Mouse (Mus musculus): ENCODE data around the gene Mettl23.

Gene Mettl23

DNA sequence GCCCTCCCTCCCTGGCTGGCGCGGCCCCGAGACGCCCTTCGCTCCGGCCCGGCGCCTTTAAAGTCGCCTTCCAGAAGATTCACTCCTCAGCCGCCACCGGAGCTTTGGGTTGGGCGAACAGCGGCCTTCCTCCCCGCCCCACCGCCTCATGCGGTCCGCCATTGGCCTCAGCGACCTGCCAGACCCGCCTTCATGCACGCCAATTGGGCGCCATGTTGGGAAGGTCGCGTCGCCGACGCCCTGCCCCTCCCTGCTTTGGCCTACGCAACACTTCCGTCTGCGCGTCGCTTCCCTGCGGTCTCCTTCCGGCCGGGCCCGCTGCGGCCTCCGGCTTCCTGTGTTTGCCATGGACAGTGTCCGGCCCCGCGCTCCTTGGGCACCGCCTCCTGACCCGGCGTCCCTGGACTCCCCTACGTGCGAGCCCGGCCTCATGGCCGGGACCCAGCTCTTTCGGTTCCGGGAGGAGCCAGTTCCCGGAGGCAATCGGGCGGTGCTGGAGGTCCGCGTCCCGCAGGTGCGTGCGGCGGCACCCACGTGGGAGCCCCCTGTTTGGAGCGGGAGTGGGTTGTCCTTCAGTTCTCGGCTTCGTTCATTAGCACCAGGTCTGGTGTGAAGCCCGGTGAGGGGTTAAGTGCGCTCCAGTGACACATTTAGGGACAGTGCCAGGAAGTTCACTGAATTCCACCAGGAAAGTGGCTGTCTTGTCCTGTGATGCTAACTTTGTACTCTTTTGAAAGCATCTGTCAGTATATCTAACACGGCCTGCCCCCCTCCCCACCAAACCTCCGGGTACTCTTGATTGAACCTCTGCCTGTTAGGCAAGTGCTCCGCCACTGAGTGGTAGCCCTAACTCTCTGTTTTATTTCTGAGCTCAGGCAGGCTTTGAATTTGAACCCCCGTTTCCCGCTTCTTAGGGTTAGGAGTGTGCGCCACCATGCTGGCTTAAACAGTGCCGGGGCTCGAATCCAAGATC, at the start of gene Mettl23, which contains the start of gene Jmjd6:
Mettl23 (plus strand) TSS at position 18 of the 973 bp plus-strand sequence.
Jmjd6 (minus strand) TSS at position 189 of the 973 bp plus-strand sequence.
- DNase-seq, result peak; percentile 96 to 99

DNA sequence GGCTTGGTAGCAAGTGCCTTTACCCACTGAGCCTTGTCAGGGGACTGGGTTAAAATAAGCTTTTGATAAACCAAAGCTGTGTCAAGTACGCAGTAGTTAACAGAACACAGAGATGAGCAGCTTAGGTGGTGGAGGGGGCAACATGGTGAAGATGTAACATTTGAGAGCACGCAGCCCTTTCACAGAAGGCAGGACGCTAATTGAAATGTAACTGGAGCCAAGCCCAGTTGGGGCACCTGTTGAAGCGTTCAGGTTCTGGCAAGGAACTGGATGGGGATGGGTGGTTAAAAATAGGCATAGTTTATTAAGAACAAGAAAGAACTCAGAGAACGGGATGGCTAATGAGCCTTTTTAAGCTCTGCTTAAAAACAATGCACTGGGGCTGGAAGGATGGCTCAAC, 43.7 kb upstream of the Mettl23 start:
- no peak for DNase-seq

DNA sequence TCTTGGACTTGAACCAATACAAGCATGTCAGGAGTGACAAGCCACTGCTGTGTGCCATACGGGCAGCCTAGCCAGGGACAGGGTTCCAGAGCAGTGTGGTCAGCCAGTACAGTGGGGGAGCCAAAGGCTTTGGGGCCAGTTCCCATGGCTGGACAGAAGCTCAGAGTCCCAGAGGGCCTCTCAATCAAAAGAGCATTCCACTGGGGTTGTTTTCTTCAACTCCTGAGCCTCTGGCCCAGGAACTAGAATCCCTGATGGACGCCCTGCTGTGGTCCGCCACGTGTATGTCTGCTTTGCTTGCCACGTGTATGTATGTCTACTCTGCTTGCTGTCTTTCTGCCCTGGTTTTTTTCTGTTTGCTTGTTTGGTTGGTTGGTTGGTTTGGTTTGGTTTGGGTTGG, 42.0 kb upstream of the Mettl23 start:
- no peak for DNase-seq

DNA sequence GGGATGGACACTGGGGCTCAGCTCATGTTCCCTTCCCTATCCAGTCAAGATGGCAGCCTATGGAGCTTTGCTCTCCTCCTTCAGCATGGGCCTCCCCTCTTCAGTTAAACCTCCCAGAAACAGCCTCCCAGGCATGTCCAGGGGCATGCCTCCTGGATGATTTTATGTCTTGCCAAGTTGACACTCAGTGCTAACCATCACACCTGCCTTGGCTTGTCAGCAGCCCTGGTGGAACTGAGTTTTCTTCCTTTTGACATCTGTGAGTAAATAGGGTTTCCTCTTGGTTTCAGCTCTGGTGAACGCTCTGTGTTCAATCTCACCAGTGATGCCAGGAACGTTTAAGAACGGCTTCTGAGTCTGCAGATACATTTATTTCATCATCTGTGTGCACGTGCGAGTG, 40.4 kb upstream of the Mettl23 start:
- DNase-seq, result no peak

DNA sequence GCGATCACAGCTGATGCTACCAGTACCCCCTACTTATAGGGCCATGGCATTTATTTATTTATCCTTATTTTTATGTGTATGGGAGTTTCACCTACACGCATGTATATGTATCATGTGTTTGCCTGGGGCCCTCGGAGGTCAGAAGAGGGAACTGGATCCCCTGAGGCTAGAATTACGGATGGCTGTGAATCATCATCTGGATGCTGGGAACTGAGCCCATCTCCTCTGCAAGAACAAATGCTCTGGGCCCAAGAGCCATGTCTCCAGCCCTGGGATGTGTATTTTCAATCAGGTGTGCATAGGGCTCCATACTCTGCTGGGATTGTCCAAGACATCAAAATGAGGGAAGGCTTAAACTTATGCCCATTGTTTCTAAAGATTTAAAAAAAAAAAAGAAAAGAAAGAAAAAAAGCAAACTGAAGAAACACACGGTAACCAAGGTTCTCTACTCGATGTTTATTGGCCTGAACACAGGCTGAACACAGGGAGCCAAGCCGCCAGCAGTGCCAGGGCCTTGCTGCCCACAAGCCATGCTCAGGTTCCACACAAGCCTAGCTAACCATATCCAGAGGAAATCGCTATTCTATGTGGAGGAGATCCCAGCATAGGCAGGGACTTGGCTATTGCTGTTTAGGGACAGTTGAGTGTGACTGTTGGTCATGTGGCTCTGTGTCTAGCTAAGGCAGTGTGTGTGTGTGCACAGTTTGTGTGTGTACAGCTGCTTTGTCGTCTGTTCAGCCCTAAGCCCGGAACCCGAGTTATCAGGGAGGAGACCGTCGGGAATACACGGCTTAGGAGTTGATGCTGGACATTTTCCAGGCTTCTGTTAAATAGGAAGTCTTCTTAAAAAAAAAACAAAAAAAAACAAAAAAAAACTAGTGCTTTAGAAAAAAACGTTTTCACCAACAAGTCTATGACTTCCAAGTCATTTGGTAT, 36.7 kb upstream of the Mettl23 start:
- DNase-seq, result no peak

DNA sequence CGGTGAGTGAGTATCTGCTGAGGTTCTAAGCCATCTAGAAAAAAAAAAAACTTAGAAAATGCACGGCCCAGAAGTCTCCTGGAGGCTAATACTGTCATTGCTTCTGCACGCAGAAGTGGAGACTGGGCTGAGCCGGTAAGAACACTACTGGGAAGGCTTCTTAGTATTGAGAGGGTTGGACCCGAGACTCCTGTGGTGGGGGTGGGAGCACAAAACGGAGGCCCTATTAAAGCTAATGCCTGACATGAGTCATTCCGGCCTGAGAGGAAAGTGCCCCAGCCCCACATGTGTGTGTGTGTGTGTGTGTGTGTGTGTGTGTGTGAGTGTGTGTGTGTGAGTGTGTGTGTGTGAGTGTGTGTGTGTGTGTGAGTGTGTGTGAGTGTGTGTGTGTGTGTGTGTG, 36.0 kb upstream of the Mettl23 start:
- no peak for DNase-seq

DNA sequence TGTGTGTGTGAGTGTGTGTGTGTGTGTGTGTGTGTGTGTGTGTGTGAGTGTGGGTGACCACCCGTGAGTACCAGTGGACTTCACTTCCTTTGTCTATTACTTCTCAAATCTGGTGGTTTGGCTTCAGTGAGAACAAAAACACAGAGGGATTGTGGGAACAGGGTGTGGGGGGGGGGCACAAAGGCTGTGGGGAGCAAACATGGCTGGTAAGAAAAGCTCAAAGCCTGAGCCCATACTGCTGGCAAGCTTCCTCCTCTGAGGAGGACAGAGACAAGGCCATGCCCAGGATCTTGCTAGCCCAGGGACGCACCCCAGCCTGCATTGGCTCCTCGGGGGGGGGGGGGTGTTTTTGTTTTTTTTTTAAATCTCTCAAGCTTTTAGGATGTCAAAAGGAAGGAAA, 35.6 kb upstream of the Mettl23 start:
- DNase-seq, result no peak

DNA sequence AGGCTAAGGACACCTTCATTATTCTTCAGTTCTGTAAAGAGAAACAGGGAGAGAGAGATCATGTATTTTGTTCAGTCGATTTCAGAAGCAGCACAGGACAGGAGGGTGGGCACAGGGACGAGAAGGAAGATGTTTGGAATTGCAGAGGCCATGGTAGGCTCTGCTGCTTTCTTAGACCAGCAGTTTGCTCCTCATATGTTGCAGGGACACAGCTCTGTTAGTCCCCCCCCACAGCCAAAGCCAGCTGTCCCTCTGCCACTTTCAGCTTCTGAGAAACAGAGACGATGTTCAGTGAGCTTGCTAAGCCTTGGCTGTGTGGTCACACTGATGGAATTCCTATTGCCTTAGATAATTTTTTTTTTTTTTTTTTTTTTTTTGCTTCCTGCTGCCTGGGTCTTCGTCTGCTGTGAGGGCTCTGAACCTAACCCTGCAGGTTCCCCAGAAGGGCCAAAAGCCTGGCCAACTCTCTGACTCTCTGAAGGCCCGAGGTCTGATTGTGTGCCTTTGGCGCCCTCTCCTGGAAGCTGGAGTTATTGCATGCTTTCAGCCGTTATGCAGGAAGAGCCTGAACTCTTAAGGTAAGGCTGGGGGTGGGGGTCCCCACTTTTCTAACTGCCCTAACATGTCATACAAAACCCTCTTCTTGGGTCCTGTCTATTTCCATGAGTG, 35.0 kb upstream of the Mettl23 start:
- peak; percentile 89 to 91 for DNase-seq

DNA sequence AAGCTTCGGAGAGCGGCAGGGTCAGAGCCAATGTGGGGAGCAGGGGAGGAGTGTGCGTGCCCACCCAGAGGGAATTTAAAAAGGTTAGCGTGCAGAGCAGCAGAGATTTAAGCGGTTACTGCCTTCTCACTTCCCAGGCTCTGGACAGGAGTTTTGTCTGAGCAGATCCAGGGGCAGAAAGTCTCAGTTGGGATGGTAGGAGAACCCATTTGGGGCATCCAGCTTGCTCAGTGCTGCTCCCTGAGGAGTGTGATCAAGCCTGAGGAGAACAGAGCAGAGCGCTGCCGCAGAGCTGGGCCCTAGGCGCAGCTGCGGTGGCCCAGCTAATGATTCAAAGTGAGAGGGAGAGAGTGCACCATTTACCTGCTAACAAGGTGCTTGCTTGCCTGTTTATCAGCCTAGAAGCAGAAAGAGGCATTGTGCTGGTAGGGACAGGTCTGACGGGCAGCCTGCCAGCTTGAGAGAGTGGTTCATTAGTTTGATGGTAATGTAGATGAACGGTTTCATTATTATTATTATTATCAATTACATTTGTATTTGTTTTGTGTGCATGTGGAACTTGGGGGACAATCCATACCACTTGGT, 34.2 kb upstream of the Mettl23 start:
- no peak for DNase-seq

DNA sequence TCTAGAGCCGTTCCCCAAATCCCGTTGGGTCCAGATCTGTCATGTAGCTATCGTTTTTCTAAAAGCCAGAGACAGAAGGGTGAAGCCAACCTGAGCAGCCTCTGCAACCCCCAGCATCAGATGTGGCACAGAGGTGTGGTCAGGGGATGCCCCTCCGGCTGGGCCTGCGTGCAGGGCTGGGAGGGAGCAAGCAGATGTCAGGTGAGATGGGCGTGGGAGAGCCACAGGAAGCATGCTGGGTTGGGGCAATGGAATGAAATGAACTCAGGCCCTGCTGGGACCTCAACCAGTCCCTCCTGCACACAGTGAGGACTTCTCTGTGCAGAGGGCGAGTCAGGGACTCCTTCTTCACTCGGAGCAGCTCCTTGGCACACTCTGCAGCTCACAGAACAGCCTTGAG, 33.6 kb upstream of the Mettl23 start:
- no peak for DNase-seq

DNA sequence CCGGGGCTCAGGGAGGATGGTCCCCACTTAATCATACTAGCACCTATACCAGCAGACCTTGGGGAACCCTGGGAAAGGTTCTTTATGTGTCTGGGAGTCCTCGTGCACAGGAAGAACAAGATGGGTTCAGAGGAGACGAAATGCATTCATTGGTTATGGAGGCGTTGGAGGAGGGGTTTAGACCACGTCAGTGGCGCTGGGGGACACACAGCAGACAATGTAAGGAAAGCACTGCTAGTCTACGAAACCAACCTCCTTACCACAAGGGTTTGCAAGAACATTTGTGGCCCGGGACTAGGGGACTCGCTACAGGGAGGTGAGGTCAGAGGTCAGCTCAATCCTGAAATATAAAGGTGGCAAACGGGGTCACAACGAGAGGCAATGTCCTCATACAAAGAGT, 32.5 kb upstream of the Mettl23 start:
- DNase-seq, result no peak

DNA sequence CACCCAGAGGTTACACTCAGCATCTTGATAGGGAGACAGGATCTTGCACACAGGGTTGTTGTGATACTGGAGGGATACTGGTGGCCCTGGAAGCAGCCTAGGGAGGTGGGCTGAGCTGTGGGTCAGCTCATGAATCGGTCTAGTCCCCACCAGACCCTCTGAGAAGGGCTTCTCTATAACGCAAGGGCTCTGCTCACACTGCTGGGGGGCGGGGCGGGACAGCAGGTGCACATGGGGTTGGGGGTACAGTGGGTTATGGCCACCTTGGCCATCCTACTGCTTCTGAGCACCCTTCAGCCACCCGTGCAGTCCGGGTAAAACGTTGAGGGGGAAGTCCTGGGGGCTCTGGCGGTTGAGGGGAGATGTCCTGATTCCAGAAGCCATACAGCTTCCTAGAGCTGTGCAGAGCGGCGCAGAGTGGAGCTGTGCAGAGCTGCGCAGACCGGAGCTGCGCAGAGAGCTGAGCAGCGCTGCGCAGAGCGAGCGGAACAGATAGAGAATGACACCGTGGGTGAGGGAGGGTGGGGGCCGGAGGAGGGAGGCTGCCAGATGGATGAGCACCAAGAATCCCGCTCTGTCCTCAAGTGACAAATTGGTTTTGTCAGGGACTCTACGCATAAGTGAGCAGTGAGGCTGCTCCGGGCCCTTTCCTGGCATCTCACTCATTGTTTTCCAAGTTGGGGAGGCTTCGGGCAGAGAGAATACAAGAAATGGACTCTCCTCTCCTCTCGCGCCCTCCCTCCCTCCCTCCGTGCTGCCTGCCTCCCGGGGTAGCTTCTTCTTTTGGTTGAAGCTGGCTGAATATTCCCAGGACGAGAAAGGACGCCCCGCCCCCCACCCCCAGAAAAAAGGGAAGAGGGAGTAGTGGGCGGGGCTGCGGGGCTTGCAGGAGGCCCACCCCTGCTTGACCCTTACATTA, 31.8 kb upstream of the Mettl23 start:
- peak; percentile 80 for DNase-seq

DNA sequence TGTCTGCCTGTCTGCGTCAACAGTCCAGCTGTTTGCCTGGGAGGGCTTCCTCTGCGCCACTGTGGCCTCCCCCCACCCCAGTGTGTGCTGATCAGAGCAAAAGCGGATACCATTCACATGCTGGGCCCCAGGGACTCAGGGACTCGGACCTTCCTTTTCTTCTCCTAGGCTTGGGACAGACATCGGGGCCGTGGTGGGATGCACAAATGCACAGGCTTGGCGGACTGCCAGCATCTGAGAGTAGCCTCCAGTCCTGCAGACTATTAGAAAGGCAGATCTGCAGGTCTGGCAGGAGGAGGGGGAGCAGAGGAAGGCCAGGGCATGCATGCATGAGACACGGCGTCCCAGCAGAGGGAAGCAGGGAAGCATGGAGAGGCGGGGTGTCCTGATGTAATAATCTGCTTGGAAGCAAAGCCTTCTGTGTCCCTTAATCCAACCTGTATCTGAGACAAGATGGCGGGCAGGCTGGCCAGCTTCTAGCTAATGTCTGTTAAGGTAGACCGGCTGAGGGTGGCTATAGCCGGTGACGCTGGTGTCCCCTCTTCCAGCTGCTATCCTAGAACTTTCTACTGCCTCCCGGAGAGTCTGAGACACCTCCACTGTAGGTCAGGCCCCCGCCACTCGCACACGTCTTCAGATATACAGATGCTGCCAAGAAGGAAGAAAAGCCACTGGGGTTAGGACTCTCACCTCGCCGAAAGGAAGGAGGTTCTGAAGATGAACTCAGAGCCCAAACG, 30.1 kb upstream of the Mettl23 start:
- peak in 1 of 2 experiments; percentile 31 for DNase-seq

DNA sequence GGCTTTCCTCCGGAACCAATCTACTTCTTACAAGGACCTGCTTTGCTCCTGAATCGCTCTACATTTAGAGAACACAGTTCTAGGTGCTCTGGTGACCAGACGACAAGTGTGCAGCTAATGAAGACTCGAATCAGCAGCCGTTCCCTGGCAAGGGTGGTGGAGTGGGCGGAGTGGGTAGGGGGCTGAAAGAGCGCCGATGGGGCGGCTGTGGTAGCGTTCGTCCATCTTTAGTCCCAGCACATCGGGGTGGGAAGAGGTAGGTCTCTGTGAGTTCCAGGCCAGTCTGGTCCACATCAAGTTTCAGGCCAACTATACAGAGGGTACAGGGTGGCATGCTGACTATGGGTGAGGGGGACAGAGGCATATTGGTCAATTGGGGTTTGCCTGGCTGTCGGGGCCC, 29.5 kb upstream of the Mettl23 start:
- DNase-seq, result no peak

DNA sequence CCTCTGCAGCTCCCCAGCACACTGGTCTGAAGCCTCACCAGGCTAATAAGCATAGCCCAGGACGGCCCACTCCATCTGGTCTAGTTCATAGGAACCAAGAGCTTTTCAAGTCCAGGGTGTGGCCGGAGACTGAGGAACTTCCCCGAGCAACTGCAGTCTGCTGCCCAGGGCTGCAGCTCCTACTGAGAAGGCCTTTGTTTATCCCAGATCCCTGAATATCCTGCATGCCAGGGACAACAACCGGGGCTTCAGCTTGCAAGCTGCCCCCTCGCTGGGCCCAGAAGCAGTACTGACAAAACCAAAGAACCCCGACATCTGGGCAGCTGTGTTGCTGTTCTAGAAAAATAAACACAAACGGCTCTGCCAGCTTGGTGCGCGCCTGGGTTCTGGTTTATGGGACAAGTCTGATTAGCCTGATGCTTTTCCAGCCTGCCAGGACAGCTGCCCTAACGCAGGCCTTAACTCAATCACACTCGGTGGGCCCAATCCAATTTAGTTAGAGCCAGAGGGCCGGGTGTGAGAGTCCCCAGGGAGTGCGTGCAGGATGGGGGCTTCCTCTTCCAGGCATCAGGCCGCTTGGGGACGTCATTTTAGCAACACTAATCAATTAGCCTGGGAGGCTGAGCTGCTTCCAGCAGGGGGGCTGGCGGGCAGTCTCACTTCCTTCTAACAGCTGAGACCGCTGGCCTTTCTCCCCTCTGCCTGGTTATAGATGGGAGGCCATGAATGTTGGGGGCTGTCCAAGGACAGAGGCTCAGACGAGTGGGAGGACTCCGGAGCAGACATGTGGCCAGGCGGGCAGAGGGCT, 28.8 kb upstream of the Mettl23 start:
- DNase-seq, result no peak

DNA sequence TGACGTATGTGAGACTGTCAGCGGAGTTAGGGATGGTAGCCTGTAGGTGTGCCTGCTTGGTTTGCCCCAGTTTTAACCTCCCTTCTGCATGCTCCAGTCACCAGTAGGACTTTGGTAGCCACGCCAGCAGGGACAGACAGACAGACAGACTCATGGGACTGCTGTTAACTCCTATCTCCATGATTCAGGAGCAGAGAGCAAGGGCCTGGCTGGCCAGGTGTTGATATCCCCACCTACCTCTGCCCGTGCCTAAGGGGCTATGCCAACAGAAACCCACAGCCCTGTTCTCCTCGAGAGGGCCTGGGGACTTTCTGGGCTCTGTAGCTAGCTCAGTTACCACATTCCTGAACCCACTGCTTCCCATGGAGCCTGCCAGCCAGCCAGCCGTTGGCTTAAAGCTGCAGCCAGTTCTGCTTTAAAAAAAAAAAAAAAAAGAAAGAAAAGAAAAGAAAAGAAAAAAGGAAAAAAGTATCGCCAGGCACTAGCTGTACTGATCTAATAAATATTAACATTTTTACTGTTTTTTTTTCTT, 28.1 kb upstream of the Mettl23 start:
- DNase-seq, result no peak

DNA sequence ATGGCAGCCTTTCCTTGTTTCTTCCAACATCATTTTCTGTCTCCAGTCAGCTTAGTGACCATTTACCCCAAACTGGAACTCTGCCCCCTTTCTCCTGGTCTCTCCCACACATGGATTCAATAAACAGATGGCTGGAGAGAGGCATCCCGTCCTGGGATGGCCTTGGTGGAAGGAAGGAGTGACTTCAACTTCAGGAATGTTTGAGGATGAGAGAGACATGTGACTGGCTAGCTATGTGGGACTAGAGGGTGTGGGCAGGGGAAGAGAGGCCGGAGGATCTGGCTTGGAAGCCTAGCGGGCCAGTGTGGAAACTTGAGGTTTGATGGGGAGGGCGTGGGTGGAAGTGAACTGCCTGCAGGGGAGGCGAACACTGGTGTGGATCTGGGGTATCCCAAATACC, 26.3 kb upstream of the Mettl23 start:
- DNase-seq, result no peak

DNA sequence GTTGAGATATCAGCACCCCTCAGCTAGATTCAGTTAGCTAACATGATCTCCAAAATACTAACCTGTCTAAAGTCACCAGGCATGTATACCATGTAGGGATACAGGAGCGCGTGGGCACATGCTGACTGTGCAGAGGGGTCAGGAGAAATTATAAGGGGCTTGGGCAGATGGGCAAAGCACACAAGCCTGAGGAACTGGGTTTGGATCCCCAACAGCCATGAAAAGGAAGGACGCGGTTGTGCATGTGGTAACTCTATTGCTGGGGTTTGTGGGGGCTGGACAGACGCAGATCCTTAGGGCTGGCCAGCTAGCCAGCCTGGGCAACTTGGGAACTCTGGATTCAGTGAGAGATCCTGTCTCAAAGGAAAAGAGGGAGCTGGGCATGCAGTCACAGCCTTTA, 25.5 kb upstream of the Mettl23 start:
- no peak for DNase-seq

DNA sequence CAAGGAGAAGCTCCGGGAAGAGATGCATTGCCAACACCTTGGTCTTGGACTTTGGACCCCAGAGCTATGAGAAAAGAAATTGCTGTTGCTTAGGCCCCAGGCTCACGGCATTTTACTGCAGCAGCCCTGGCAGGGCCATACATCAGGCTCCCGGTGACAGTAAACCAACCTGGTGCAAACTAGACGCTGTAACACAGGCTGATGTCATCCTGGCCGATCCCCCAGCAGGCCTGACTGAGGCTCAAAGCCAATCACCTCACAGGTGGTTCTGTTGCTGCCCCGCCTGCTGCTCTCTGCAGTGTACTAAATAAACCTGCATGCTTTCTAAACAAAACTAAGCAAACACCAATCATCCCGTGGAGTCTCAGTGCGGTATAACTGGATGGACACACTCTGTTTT, 24.4 kb upstream of the Mettl23 start:
- DNase-seq, result peak; percentile 49 to 62
